Mouse (Mus musculus): ENCODE data around the gene Celsr1. TPM values are rescaled to one million over a fixed set of nuclear protein-coding genes. Genes with fewer than 3 reads are reported as not detected.

The Celsr1 gene
- polyA plus RNA-seq, 1 experiment from 2014 or later, result 2.0 TPM

- TF ChIP-seq CTCF (IDR thresholded peaks at IDR 0.05; ENCODE audit: low read depth) (no peak), EP300 (optimal IDR thresholded peaks at IDR 0.05) (no peak)
- ATAC-seq (ENCODE audit: low FRiP score, low TSS enrichment) (no peak), DNase-seq (ENCODE audit: low spot score) (no peak)
- H3K9me3 ChIP-seq (ENCODE audit: control insufficient read depth, low read length), result no peaks in the 10 kb centered on the region
- H3K9ac ChIP-seq (ENCODE audit: low read length), result no peak overlapping the region
- H3K27me3 ChIP-seq (ENCODE audit: control insufficient read depth, insufficient read depth, low read length), result no peaks in the 10 kb centered on the region
- H3K4me1 ChIP-seq (replicated peaks; ENCODE audit: control insufficient read depth, insufficient read depth), result no peaks in the 10 kb centered on the region
- H3K27ac ChIP-seq (replicated peaks), result no peak overlapping the region
- H3K36me3 ChIP-seq (ENCODE audit: control insufficient read depth, insufficient read depth, low read length), result no peaks in the 10 kb centered on the region; the same call in 1 of the 2 replicates
- no peak overlapping the region for H3K4me3 ChIP-seq (ENCODE audit: low read depth, low read length)
- 82% methylated on average over 12 of the region's 12 CpGs for WGBS
- H3K4me2 ChIP-seq (replicated peaks; ENCODE audit: low read depth), result no peak overlapping the region
These were observed 105.4 kb downstream of the Celsr1 start for GRCm38 (mm10) chr15:85928161-85928560.

GRCm38 (mm10) chr15:85921855-85922254, 111.7 kb downstream of the Celsr1 start:
- 92% methylated on average over 11 of the region's 11 CpGs for WGBS
- Histone ChIP-seq H3K4me1 (replicated peaks; ENCODE audit: control insufficient read depth, insufficient read depth) (no peaks in the 10 kb centered on the region), H3K36me3 (ENCODE audit: control insufficient read depth, insufficient read depth, low read length) (no peaks in the 10 kb centered on the region; the same call in 1 of the 2 replicates), H3K27me3 (ENCODE audit: control insufficient read depth, insufficient read depth, low read length) (no peaks in the 10 kb centered on the region), H3K9ac (ENCODE audit: low read length) (no peak overlapping the region), H3K4me3 (ENCODE audit: low read depth, low read length) (no peak overlapping the region), H3K9me3 (ENCODE audit: control insufficient read depth, low read length) (no peaks in the 10 kb centered on the region), H3K27ac (replicated peaks) (no peak overlapping the region), H3K4me2 (replicated peaks; ENCODE audit: low read depth) (no peak overlapping the region)
- ATAC-seq (ENCODE audit: low FRiP score, low TSS enrichment), result no peak
- TF ChIP-seq EP300 (optimal IDR thresholded peaks at IDR 0.05) (no peak), CTCF (IDR thresholded peaks at IDR 0.05; ENCODE audit: low read depth) (no peak)
- DNase-seq (ENCODE audit: low spot score), result no peak

DNA sequence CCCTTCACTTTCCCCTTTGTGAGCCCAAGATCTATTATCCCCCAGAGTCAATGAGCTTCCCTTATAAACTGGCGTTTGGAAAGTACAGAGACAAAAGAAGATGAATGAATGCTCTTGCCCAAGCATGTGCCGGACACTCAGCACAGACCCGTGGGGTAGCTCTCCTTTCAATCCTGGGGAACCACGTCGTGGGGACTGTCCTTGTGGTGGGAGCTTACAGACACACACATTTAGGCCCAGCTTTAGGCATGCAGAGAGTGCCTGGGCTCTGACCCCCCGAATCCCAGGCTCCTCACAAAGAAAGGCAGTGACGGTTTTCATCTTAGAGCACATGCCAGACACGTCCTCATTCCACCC, 113.7 kb downstream of the Celsr1 start:
- ATAC-seq (ENCODE audit: low FRiP score, low TSS enrichment), result no peak
- WGBS, result 63% methylated on average over 8 of the region's 8 CpGs
- H3K4me3 ChIP-seq (ENCODE audit: low read depth, low read length), result no peak overlapping the region
- no peak for DNase-seq (ENCODE audit: low spot score)
- no peaks in the 10 kb centered on the region for H3K9me3 ChIP-seq (ENCODE audit: control insufficient read depth, low read length)
- no peak overlapping the region for H3K27ac ChIP-seq (replicated peaks)
- TF ChIP-seq EP300 (optimal IDR thresholded peaks at IDR 0.05), result no peak
- no peak for TF ChIP-seq CTCF (IDR thresholded peaks at IDR 0.05; ENCODE audit: low read depth)
- H3K4me1 ChIP-seq (replicated peaks; ENCODE audit: control insufficient read depth, insufficient read depth), result no peaks in the 10 kb centered on the region
- H3K27me3 ChIP-seq (ENCODE audit: control insufficient read depth, insufficient read depth, low read length), result no peaks in the 10 kb centered on the region
- H3K9ac ChIP-seq (ENCODE audit: low read length), result no peak overlapping the region
- no peak overlapping the region for H3K4me2 ChIP-seq (replicated peaks; ENCODE audit: low read depth)
- no peaks in the 10 kb centered on the region; the same call in 1 of the 2 replicates for H3K36me3 ChIP-seq (ENCODE audit: control insufficient read depth, insufficient read depth, low read length)

DNA sequence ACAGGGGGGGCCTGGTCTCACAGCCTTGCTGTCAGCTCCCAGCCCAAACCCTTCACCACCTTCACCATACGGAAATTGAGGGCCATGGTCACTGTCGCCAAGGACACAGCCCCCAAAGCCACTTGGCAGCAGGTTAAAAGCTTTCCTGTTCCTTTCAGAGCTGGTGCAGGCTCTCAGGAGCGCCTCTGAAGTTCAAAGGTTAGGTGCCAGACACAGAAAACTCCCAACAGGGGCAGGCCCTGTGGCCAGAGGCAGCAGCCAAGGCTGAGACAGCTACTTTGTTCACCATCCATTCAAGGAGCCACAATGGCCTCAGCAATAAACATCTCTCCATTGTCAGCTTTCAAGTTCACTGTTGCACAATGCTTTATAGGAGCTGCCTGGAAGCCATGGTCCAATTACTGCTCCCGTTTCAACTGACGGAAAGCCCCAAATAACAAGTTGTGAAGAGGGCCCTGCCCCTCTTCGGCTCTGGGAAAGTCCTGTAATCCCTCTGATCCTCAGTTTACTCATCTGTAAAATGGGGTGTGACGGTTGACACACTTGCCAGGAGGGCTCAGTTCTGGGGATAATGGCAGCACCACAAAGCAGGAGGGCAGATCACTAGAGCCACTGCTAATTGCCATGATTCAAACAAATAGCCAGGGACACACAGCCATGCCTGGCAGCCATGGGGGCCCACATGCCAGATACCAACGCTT, 114.2 kb downstream of the Celsr1 start:
- TF ChIP-seq CTCF (IDR thresholded peaks at IDR 0.05; ENCODE audit: low read depth) (no peak), EP300 (optimal IDR thresholded peaks at IDR 0.05) (no peak)
- Histone ChIP-seq H3K9me3 (ENCODE audit: control insufficient read depth, low read length) (no peaks in the 10 kb centered on the region), H3K36me3 (ENCODE audit: control insufficient read depth, insufficient read depth, low read length) (no peaks in the 10 kb centered on the region), H3K9ac (ENCODE audit: low read length) (no peak overlapping the region), H3K4me2 (replicated peaks; ENCODE audit: low read depth) (no peak overlapping the region), H3K27me3 (ENCODE audit: control insufficient read depth, insufficient read depth, low read length) (no peaks in the 10 kb centered on the region), H3K27ac (replicated peaks) (no peak overlapping the region), H3K4me3 (ENCODE audit: low read depth, low read length) (no peak overlapping the region), H3K4me1 (replicated peaks; ENCODE audit: control insufficient read depth, insufficient read depth) (no peaks in the 10 kb centered on the region)
- 71% methylated on average over 8 of the region's 8 CpGs for WGBS
- DNase-seq (ENCODE audit: low spot score), result no peak
- no peak for ATAC-seq (ENCODE audit: low FRiP score, low TSS enrichment)

- DNase-seq (ENCODE audit: low spot score) (peak; percentile 90), ATAC-seq (ENCODE audit: low FRiP score, low TSS enrichment) (no peak)
- Histone ChIP-seq H3K9me3 (ENCODE audit: control insufficient read depth, low read length) (no peaks in the 10 kb centered on the region), H3K9ac (ENCODE audit: low read length) (no peak overlapping the region), H3K36me3 (ENCODE audit: control insufficient read depth, insufficient read depth, low read length) (no peaks in the 10 kb centered on the region), H3K4me3 (ENCODE audit: low read depth, low read length) (no peak overlapping the region), H3K4me2 (replicated peaks; ENCODE audit: low read depth) (no peak overlapping the region), H3K4me1 (replicated peaks; ENCODE audit: control insufficient read depth, insufficient read depth) (no peaks in the 10 kb centered on the region; the same call in 1 of the 2 replicates), H3K27ac (replicated peaks) (no peak overlapping the region), H3K27me3 (ENCODE audit: control insufficient read depth, insufficient read depth, low read length) (no peaks in the 10 kb centered on the region)
- WGBS, result 40% methylated on average over 2 of the region's 2 CpGs
- TF ChIP-seq EP300 (optimal IDR thresholded peaks at IDR 0.05) (no peak), CTCF (IDR thresholded peaks at IDR 0.05; ENCODE audit: low read depth) (peak; percentile 84)
These were observed 120.0 kb downstream of the Celsr1 start for GRCm38 (mm10) chr15:85913605-85914004.

DNA sequence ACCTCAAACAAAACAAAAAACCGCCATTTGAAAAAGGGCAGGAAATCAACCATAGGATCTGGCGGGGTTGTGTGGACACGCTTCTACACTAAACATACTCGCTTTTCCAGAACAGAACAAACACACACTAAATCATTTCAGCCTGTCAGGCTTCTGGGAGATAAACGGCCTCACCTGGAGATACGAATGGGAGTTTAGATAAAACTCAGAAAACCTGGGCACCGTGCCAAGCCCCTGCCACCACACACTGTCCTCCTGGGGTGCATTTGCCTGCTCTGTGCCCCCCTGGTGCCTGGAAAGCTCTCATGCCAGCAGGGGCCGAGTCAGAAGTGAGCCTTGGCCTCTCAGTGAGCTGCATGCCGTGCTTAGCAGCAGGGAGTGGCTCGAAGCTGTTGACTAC, 123.6 kb downstream of the Celsr1 start:
- peak; percentile 73 for ATAC-seq (ENCODE audit: low FRiP score, low TSS enrichment)

More for the DNA sequence above, 123.6 kb downstream of the Celsr1 start:
- no peak overlapping the region for H3K4me2 ChIP-seq (replicated peaks; ENCODE audit: low read depth)
- no peaks in the 10 kb centered on the region for H3K27me3 ChIP-seq (ENCODE audit: control insufficient read depth, insufficient read depth, low read length)
- DNase-seq (ENCODE audit: low spot score), result peak; percentile 62
- H3K4me3 ChIP-seq (ENCODE audit: low read depth, low read length), result no peak overlapping the region
- no peaks in the 10 kb centered on the region; the same call in 1 of the 2 replicates for H3K4me1 ChIP-seq (replicated peaks; ENCODE audit: control insufficient read depth, insufficient read depth)
- H3K9me3 ChIP-seq (ENCODE audit: control insufficient read depth, low read length), result no peaks in the 10 kb centered on the region
- no peak overlapping the region for H3K9ac ChIP-seq (ENCODE audit: low read length)
- H3K36me3 ChIP-seq (ENCODE audit: control insufficient read depth, insufficient read depth, low read length), result no peaks in the 10 kb centered on the region
- WGBS, result 20% methylated on average over 10 of the region's 10 CpGs
- peak overlapping the region; percentile 78 for H3K27ac ChIP-seq (replicated peaks)
- TF ChIP-seq EP300 (optimal IDR thresholded peaks at IDR 0.05) (no peak), CTCF (IDR thresholded peaks at IDR 0.05; ENCODE audit: low read depth) (peak; percentile 8; the same call in 1 of the 2 replicates)

Measured in stomach, postnatal 0 days (tissue).